Mouse (Mus musculus) right cerebral cortex, postnatal 10 days (tissue): Measurements from ENCODE around the gene Zfp592.
A peak's percentile ranks its signal among the peaks of the same experiment; 100 is the strongest.
"Not testable (repeated sequence)": the region's sequence is repeated elsewhere in the genome, so short reads cannot be mapped to it uniquely, and the experiment has no call there.

Experiments used
- DNase-seq, 2 experiments: peaks; one replicate each; pipeline ENCODE4 v3.0.0; 2021; ENCODE audit warnings: low spot score in 2 of 2

Gene Zfp592

DNA sequence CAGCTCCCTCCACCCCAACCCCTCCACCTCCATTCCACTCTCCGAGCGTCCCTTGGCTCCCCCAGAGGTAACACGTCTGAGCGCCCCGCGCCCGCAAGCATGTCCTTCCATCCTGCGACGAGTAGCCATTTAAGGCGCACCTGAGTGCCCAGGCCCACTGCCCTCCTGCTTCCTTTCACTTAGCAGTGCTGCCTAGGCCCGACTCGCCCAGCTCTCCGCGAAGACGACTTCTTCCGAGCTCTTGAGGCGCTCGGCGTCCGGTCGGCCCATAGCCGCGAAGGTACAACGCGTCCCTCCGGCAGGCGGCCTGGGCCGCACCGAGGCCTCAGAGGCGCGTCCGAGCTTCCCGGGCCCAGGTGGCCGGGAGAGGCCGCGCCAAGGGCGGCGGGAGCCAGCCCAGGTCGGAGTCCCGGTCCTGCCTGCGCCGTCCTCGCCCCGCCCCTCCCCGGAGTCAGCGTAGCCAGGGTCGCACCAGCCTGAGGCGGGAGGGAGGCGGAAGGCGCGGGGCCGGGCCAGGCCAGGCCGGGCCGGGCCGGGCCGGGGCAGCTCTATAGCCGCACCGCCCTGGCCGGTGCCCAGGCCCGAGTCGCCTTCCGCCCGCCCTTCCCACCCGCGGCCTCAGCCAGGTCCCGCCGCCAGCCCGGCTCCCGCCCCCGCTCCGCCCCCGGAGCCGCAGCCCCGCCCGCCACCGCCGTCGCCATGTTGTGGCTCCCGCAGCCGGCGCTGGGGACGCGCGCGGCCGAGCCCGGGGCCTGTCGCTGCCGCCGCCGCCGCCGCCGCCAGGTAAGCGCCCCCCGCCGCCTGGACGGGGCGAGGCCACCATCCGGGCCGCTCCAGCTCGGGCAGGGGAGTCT is at the start of gene Zfp592:
Gene Zfp592, plus strand, starts transcription at position 702 of the 854 bp plus-strand sequence.
- DNase-seq, result peak; percentile 75 to 78

DNA sequence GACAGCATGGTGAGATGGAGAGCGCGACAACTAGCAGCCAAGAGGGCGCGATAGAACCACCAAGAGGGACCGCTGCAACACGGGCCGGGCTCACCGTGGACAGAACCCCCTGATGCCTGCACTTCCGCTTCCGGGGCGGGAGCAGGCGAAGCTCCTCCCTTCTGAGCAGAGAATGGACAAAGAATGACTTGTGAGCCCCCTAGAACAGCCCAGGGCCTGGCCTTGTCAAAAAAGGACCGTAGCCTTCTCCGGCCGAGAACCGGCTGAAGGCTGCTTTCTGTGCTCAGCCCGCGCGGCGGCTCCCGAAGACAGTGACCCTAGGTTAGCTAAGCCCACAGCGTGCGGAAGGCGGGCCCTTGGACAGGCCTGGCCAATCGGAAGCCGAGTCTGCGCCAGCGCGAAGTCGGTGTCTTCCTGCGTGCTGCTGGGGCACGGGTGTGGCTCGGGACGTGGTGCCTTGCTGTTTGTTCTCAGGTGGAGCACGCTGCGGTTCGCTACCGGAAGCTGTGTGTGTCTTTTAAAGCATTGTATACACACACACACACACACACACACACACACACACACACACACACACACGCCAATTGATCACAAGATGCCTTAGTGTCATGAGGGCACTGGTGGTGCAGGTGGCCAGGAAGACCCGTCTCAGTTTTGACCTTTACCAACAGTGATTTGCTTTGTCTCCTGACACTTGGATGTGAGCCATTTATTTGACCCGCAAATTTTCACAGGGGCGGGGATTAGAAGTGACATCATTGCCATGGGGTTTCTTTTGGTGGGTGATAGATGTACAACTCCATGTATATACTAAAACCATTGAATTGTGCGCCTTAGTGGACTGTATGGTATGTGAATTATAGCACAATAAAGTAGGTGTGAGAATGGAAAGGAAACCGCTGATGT is 45.8 kb upstream of the Zfp592 start, which contains the start of gene Sec11a:
Gene Sec11a, minus strand, starts transcription at position 336 of the 906 bp plus-strand sequence.
- DNase-seq, result peak; percentile 96 to 97

DNA sequence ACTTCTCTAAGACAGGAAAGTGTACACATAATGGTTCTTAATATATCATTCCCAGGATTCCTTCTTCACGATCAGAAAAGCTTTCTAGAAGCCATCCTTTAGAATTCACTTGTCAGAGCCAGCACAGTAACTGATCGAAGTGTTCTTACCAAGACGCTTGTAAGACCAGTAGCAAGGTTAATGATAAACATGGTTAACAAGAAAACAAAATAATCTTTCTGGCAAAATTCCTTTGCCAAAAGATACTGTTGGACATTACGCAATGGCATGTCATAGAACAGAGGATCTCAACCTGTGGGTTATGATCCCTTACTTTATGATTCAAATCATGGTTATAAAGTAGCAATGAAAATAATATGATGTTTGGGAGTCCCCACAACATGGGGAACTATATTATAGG is 42.0 kb upstream of the Zfp592 start:
- no peak for DNase-seq

DNA sequence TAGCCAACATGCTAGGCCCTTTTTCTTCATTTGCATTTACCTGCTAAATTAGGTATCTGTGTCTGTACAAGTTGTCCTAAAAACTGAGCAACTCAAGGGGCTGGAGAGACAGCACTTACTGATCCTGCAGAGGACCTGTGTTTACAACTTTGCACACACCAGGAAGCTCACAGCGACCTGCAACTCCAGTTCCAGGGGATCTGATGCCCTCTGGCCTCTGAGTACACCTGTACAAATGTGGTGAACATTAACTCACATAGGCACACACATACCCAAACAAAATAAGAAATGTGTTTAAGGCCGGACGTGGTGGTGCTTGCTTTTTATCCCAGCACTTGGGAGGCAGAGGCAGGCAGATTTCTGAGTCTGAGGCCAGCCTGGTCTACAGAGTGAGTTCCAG is 41.3 kb upstream of the Zfp592 start:
- no peak for DNase-seq

DNA sequence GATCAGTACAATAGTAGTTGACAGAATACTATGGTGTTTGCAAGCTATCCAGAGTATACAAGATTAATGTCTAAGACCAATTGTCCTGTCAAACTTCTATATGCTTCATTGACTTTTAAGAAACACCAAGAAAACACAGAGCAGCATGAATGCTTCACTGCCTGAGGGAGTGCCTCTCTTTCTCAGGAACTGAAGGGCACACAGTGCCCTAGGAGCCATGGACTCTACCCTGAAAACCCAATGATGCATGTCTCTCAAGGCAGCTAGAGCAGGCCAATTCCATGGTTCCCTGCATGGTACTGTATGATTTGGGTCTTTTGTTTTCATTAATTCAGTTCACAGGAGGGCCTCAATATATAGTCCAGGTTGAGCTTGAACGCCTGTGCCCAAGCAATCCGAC is 39.2 kb upstream of the Zfp592 start:
- no peak for DNase-seq

DNA sequence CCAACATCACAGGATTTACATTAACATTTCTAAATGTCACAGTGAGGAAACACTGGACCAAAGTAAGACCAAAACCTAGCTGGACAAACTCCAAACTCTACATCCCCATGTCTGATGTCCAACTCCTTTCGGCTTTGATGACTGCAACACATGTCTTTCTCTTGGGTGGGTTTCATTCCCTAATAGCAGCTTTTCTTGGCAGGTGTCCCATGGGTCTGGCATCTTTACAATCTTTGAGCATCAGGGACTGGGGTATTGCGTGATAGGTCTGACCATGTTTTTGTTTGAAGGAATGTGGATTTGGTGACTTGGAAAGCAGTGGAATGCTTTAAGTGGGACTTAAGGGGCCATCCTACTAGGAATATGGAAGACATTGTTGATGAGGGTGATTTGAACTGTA is 36.6 kb upstream of the Zfp592 start:
- DNase-seq, result no peak

DNA sequence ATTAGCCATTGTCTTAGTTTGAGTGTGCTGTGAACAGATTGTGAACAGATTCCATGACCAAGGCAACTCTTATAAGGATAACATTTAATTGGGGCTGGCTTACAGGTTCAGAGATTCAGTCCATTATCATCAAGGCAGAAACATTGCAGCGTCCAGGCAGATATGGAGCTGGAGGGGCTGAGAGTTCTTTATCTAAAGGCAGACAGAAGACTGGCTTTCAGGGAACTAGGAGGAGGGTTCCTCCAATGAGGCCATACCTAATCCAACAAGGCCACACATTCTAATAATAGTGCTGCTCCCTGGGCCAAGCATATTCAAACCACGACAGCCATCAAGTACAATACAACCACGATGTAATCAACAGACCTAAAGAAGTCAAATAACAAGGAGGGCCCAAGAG is 34.5 kb upstream of the Zfp592 start:
- no peak for DNase-seq

DNA sequence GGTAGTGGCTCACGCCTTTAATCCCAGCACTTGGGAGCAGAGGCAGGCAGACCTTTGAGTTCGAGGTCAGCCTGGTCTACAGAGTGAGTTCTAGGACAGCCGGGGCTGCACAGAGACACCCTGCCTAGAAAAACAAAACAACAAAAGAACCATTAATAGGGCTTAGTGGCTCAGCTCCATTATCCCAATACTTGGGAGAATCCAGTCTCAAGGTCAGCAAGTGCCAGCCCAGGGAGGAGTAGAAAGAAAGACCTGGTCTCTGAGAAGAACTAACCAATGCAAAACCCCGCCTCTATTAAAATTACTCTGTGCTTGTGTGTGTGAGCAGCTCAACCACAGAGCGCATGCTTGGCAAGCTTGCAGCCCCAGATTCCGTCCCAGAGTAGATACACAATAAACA is 30.7 kb upstream of the Zfp592 start:
- no peak for DNase-seq

DNA sequence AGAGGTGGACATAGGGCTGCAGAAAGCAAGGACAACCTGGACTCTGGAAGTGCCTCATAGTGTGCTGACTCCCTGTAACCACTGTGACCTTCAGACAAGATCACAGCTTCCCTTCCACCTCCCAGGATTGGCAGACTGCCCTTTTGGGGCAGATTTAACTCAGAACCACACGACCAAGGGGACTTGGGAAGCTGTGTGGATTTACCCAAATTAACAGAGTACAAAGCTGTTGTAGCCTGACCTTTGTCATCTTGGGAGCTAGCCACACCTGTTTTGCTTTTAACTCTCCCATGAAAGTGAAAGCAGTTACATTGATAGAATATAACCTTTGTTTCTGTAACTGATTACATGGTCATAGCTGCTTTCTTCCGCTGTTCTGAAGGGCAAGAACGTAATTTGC is 22.6 kb upstream of the Zfp592 start:
- no peak for DNase-seq

DNA sequence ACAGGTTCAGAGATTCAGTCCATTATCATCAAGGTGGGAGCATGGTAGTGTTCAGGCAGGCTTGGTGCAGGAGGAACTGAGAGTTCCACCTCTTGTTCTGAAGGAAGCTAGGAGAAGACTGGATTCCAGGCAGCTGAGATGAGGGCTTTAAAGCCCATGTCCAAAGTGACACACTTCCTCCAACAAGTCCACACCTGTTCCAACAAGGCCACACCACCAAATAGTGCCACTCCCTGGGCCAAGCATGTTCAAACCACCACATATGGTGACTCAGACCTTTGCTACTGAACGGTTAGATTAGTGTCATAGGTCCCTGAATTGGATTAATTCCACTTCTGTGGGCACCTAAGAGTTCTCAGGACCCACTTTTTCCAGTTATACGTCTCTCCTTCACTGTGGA is 22.1 kb upstream of the Zfp592 start:
- no peak for DNase-seq

DNA sequence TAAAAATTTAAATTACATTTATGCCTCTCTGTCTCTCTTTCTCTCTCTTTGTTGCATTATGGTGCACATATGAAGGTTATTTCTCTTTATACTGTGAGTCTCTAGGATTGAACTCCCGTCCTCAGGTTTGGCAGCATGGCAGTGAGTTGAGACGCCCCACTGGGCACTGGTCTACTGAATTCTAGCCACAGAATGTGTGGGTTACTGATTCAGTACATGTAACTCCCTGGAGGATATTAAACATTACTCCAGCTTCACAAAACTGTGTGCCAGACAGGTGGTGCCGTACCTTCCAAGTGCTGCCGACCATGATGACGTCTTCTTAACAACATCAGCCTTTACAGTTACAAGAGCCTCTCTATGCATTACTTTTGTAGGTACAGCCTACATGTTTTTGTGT is 21.4 kb upstream of the Zfp592 start:
- no peak for DNase-seq

DNA sequence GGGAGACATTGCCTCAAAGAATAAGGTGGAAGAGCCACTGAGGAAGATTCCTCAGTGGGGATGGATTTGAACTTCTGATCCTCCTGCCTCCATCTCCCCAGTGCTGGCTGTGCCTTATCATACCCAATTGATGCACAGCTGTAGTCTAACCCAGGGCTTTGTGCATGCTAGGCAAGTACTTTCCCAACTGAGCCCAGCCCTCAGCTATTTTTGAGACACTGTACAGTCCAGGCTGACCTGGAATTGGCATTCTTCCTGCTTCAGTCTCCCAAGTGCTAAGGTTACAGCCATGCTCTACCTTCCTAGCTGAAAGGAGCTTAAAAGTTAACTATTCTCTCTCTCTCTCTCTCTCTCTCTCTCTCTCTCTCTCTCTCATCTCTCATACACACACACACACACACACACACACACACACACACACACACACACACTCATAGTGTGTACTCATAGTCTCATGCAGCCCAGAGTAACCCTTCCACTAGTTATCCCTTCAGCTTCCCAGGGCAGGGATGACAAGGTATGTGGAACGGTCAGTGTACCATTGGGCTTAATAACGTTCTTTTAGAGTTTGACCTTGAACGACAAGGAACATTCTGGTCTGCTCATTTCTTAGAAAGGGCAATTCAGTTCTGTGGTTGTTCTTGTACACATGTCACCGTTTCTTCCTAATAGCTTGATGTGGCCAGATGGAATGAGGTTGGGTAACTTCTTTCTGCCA is 20.4 kb upstream of the Zfp592 start:
- not testable (repeated sequence) for DNase-seq

DNA sequence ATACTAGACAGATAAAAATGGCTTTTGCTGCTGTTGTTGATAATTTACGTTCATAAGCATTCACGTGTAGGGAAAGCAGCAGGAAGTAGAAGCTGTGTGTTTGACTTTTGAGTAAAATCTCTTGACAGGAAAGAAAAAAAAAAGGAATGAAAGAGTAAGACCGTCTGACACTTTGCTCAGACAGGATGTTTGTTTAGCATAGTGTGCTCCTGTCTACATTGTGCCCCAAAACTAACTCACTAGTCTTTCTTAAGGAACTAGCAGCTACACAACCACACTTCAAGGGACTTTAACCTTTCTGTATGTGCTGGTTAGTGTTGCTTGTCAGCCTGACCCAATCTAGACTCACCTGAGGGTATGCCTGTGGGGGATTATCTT is 19.9 kb upstream of the Zfp592 start:
- not testable (repeated sequence) for DNase-seq

DNA sequence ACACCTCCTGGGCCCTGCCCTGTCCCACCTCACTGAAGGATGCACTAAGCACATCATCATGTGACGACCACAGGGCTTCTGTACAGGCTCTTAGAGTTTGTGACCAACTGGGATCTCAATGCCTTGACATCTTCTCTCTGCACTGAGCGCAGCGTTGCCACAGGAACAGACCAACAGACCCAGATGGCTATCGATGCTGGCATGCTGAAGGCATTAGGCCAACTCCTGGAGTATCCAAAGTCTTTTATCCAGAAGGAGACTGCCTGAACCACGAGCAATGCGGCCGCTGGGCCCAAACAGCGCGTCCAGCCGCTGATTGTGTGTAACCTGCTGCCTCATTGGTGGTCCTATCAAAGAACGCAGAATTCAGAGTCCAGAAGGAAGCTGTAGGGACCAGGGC is 12.9 kb upstream of the Zfp592 start:
- DNase-seq, result no peak

DNA sequence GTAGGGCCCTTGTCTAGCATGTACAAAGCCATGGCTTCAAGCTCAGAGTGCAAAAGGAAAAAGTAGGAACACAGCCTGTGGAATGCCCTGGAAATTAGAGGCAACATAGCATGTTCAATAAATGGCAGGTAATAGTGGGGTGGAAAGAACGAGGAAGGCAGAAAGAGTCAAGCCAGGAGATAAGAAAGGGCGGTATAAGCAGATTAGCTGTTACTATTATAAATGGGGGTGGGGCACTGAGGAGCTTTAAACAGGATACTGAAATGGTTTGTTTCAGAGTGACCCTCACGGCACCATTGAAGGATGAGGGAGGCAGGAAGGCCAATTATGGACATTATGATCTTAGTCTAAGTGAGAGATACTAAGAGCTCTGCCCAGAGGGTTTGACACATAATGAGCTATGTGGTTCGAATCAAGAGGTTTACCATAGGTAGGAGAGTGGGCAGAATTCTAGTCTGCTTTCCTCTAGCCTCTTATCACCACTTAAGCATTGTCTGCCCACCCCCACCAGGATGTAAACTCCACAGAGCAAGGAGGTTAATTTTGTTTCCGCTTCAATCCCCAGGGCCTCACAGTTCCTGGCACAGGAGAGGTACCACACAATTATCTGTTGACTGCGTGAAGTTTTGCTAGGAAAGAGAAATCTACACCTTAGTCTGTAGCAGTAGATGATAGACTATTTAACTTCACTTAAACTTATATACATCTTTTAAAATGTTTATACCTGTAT is 6.9 kb upstream of the Zfp592 start:
- no peak for DNase-seq

DNA sequence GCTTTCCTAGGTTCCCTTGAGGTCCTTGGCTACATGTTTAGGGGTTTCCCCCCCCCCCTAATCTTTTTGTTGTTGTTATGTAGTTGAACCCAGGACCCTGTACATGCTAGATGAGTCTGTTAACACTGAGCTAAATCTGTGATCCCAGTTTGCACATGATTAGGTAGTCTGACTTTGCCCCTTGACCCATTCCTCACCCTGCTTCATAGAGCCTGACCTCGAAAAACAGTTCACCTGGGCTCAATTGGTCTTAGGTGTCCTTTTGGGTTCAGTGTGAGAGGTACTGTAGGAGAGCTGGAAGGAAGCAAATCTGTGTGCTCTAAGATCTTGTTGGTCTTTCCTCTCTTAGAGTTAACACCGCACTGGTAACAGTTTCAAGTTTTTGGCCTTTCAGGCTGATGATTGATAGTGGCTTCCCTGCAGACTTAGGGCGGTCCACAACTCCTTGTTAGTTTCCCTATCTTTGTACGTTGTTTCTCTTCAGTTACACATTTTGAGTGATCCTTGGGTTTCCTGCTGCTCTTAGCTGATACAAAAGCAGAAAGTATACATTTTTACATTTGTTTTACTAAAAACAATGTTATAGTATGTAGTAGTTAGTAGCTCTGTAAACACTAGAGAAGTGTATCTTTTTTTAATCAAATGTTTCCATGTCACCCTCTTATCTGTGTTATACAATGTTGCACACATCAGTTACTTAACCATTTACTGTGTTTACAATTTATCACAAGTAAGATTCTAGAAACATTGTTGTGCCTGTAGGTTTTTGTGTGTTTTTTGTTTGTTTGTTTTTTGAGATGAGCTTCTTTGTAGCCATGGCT is 5.5 kb upstream of the Zfp592 start:
- no peak for DNase-seq

DNA sequence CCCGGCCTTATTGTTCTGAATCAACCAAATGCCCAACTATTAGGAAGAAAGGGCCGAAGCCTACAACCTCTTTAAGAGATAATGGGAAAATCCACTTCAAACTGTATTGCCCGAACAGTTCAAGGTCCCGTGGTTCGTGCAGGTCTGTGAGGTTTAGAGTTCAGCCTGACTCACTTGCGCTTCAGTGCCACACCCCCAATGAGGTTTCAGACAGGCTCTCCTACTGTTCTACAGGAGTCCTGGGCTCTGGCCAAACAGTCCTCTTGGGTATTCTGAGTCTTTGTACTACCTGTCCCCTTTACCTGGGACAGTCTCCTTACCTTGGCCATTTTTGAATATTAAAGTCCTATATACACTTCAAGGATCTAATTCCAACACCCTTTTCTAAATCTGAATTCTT is 3.2 kb upstream of the Zfp592 start:
- DNase-seq, result peak in 1 of 2 experiments; percentile 29

DNA sequence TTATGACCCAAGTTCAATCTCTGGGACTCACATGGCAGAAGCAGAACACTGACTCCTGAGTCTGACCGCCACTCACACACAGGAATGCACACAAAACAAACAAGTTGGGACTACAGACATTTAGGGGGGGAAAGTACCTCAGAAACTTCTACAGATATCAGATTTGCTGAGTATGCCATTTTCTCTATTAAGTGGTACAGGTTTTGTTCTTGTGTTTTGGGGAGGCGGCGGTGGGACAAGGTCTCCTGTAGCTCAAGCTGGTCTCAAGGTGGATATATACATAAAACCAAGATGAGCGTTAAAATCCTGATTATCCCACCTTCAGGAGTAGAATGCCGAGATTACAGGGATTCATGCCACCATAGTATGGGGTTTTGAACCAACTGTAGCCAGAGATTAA is 1.9 kb upstream of the Zfp592 start:
- DNase-seq, result peak in 1 of 2 experiments; percentile 15

DNA sequence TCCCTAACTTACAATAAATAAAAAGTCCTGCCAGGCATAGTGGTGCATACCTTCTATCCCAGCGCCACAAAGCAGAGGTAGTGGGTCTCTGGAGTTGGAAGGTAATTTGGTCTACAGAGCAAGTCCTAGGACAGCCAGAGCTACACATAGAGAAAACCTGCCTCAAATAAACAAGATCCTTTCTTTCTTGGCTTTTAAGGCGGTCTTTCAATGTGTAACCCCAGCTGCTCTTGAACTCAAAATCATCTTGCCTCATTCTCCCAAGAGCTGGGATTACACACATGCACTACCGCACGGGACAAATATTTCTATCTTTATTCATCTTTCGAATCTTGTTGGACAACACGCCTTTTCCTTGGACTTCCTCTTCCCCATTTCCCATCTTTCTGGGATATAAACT is 1.4 kb upstream of the Zfp592 start:
- peak in 1 of 2 experiments; percentile 15 for DNase-seq

DNA sequence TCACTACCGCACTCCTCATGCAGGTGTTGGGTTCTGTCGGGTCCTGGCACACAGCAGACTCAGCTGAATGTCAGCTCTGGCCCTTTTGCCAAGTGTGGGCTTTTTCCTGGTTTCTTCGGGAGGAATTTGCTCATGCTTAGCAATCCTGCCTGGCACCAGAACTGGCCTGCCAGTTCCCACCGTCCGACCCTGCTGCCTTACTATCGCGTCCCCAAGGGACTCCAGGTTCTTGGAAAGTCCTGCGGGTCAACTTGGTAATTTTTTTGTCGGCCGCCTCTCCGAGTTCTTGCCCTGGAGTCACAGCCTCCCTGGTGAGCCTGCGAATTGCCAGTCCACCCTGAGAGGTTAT is 876 bp upstream of the Zfp592 start:
- peak; percentile 38 to 43 for DNase-seq
